Mouse (Mus musculus): ENCODE data around the gene Arhgef25.
"Not testable (repeated sequence)": the region's sequence is repeated elsewhere in the genome, so short reads cannot be mapped to it uniquely, and the experiment has no call there.

Arhgef25 gene

DNA sequence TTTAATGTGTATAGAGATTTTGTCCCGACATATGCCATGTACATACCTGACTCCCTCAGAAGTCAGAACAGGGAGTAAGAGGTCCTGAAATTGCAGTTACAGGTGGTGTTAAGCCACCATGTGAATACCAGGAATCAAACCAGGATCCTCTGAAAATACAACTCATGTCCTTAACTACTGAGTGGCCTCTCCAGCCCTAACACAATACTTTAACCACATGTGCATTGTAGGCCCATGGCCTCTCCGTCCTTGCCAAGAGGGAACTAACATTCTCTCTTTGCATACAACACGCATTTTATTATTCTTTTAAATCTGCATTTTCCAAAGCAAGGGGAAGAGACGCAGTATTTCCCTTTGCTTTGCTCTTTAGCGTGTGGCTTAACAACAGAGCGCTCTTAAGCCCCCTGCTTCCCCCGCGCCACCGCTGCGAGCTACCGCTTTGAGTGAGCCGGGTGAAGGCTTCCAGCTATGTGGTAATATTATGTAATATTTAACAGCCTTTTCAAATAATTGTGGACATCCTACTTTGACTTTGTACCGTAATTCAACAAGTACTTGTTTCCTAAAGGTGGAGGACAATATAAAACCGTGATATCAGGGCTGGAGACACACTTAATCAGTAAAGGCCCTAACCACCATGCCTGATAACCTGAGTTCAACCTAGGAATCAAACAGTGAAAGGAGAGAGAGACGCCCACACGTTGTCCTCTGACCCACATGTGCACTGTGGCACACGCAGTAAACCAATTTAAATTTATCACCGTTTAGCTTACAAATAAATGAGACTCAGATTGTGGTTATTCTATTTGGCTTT is 51.3 kb downstream of the Arhgef25 start:
- no peak for DNase-seq (ENCODE audit: low read depth, low spot score)

DNA sequence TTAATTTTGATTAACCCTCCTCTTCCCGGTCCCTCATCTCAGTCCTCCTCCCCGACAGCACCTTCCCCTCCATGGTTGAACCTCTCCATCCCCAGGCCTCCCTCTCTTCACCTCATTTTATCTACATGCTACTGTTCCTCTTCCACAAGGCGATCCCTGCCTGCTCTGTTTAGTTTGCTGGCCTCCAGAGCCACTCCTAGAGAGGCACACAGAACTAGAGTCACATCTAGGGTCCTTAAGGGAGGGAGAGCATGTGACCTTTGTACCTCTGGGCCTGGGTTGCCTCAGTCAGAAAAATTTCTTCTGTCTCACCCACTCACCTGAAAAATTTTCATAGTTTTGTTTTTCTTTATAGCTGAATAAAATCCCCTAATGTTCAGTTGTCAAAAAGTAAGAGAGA is 52.0 kb downstream of the Arhgef25 start:
- DNase-seq (ENCODE audit: low read depth, low spot score), result no peak

DNA sequence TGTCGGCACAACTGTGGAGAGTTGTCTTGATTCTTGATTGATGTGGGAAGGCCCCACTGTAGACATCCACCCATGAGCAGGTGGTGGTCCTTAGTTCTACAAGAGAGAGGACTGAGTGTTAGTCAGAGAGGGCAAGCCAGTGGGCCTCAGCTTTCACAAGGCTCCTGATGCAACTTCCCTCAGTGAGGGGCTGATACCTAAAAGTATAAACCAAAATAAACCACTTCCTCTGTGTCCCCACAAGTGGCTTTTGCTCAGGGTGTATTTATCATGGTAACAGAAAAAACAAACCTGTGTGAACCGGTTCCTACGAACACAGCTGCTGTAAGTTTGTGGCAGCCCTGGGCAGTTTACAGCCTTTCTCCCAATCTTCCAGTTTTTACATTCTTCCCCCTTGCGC is 53.4 kb downstream of the Arhgef25 start:
- no peak for DNase-seq (ENCODE audit: low read depth, low spot score)

DNA sequence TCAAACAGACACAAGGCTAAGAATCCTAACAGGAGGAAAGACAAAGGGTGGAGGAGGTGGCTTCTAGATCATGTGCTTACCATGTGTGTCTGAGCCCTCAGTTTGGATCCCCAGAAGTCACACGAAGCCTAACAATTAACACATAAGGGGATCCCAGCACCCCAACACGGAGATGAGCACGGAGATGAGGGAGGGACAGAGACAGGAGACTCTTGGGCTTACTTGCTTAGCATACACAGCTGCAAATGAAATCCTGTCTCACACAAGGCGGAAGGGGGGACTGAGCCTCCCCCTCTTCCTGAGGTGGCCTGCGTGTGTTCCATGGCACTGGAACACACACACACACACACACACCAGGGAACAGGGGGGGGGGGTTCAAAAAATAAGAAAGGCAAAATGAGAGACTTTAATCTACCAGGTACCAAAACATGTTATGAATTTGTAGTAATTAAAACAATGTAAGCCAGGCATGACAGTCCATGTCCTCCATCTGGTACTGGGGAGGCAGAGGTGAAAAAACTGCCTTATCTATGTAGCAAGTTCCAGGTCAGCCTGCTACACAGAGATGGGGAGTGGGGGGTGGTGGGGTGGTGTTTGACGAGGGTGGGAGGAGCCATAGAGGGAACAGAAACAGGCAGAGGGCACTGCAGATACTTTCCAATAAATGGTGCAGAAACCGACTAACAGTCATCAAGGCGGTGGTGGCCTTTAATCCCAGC is 54.6 kb downstream of the Arhgef25 start:
- no peak for DNase-seq (ENCODE audit: low read depth, low spot score)

DNA sequence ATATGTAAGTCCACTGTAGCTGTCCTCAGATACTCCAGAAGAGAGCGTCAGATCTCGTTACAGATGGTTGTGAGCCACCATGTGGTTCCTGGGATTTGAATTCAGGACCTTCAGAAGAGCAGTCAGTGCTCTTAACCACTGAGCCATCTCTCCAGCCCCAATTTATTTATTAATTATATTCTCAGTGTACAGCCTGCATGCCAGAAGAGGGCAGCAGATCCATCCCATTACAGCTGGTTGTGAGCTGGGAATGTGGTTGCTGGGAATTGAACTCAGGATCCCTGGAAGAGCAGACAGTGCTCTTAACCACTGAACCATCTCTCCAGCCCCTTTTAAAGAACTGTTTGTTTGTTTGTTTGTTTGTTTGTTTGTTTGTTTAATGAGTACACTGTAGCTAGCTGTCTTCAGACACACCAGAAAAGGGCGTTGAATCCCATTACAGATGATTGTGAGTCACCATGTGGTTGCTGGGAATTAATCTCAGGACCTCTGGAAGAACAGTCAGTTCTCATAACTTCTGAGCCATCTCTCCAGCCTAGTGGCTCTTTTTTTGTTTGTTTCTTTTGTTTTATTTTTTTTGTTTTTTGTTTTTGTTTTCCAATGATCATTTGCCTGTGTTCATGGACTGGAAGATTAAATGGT is 55.4 kb downstream of the Arhgef25 start:
- DNase-seq (ENCODE audit: low read depth, low spot score), result not testable (repeated sequence)

Measured in R1 (cell line).